Mouse (Mus musculus): Measurements from ENCODE around the gene D630003M21Rik.

DNA sequence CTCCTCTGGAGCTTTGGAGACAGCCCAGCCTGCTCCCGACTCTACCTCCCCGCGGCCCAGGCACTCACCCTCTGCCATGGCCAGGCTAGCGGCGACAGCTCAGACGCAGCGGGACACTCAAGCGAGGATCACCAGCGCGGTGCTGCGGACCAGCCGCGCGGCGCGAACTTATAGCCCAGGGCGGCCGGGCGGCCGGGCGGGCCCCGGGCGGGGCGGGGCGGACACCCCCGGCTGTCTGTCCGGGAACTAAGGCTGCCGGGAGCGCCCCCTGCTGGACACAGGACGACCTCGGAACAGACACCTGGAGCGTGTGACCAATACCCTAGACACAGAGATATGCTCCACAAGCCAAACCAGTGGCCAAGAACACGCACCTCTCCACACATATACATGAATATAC is 82.8 kb downstream of the D630003M21Rik start, which contains the start of gene Tgm2:
- TF ChIP-seq POLR2A (IDR thresholded peaks at IDR 0.05; ENCODE audit: insufficient read depth, low read length): no peak
- peak; percentile 70 for TF ChIP-seq CTCF (IDR thresholded peaks at IDR 0.05; ENCODE audit: low read depth, low read length)

Measured in ES-Bruce4 (cell line).